Mouse (Mus musculus) lung, adult 2 months (tissue): ENCODE data around the gene 6430571L13Rik.

Source experiments
- CTCF ChIP-seq: fragments of 200-500 bp; IDR thresholded peaks from 2 replicates; pipeline ENCODE4 v1.5.1; 2011; ENCODE audit warnings: mild to moderate bottlenecking, low read length, control low read depth; ENCODE audit not compliant: insufficient read depth
- POLR2A ChIP-seq: fragments of 200-500 bp; IDR thresholded peaks from 2 replicates; pipeline ENCODE4 v1.6.1; 2011; ENCODE audit warnings: low read depth, mild to moderate bottlenecking, control low read depth, low read length, borderline replicate concordance; ENCODE audit errors: extremely low read depth

DNA sequence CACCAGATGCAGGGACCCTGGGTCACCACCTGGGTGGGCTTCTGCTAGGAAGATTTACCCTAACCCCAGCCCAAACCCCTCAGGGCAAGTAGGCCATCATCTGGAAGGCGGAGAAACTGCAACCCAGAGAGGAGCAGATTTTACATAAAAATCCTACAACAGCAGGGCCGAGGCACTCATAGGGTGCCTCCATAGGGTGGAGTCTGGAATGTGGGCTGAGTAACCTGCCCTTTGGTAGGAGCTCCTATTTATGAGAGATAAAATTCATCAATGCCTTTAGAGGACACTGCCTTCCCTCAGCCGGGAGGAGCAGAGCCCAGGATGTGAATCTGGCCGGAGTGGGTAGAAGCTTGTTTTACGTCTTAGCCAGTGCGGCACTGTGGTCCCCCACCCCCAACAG is 41.5 kb upstream of the 6430571L13Rik start:
- TF ChIP-seq CTCF = no peak
- no peak for TF ChIP-seq POLR2A
